Mouse (Mus musculus): Measurements from ENCODE around the gene Trim46. TPM values are rescaled to one million over a fixed set of nuclear protein-coding genes. Genes with fewer than 3 reads are reported as not detected.

The Trim46 gene
- polyA plus RNA-seq (2016; fragmentation: Nextera tagmentation; extraction: Ambion mirVana), result 5.2 and 11.6 TPM in 2 replicates

GRCm38 (mm10) chr3:89246261-89247100 is at the start of gene Trim46:
Gene Trim46 (minus strand): TSS chr3:89246309.
- peaks cover 78% of the 10 kb centered on the region for H3K4me1 ChIP-seq (replicated peaks)
- H3K27me3 ChIP-seq (ENCODE audit: insufficient read depth, poor library complexity, severe bottlenecking), result peaks cover 42% of the 10 kb centered on the region
- no peaks in the 10 kb centered on the region for H3K9me3 ChIP-seq
- WGBS, result 1% methylated on average over 42 of the region's 42 CpGs
- H3K27ac ChIP-seq, result peak within 1 kb of the TSS; percentile 94
- H3K4me3 ChIP-seq, result peak within 1 kb of the TSS; percentile 82
- DNase-seq (ENCODE audit: low spot score), result peak; percentile 93
- peaks cover 35% of the 10 kb centered on the region for H3K36me3 ChIP-seq

- DNase-seq (ENCODE audit: low spot score), result no peak
- Histone ChIP-seq H3K36me3 (no peaks in the 10 kb centered on the region), H3K9me3 (no peaks in the 10 kb centered on the region), H3K27ac (no peak overlapping the region), H3K27me3 (ENCODE audit: insufficient read depth, poor library complexity, severe bottlenecking) (peaks cover 20% of the 10 kb centered on the region), H3K4me1 (replicated peaks) (peaks cover 10% of the 10 kb centered on the region), H3K4me3 (no peak overlapping the region)
- 83% methylated on average over 8 of the region's 8 CpGs for WGBS
These were observed 49.6 kb upstream of the Trim46 start for GRCm38 (mm10) chr3:89295685-89296230.

GRCm38 (mm10) chr3:89294195-89294594 is 48.1 kb upstream of the Trim46 start:
- no peaks in the 10 kb centered on the region for H3K9me3 ChIP-seq
- no peak overlapping the region for H3K27ac ChIP-seq
- H3K27me3 ChIP-seq (ENCODE audit: insufficient read depth, poor library complexity, severe bottlenecking), result peaks cover 9% of the 10 kb centered on the region
- H3K36me3 ChIP-seq, result no peaks in the 10 kb centered on the region
- DNase-seq (ENCODE audit: low spot score), result no peak
- WGBS, result 88% methylated on average over 5 of the region's 5 CpGs
- H3K4me3 ChIP-seq, result no peak overlapping the region
- peaks cover 2% of the 10 kb centered on the region; the same call in 1 of the 2 replicates for H3K4me1 ChIP-seq (replicated peaks)

DNA sequence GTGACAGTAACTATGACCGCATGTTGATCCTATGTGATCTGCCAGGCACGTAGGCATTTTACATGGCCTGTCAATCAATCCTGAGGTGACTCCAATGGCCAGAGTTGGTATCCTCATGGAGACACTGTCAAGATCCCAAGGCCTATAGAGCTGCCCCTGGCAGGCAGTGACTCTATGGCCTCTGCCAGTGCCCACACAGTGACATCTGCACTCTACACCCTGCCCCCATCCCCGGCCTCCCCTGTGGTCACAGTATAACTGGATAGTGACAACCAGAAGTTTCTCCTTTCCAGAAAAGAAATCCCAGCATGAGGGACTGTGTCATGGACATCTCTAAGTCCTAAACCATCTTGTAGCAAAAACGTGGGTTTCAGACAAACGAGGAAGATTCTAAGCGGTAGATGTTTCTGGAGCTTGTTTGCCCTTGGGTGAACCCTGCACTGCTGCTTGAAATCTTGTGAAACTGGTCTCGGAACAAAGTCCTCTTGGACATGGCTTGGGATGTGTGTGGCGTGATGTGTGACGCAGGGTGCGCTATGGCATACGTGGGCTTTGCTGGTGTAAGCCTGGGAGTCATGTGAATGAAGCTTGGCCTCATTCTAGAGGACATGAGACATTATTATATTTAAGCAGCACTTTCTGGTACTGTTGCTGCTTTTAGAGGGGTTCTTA is 47.3 kb upstream of the Trim46 start:
- no peak for DNase-seq (ENCODE audit: low spot score)
- Histone ChIP-seq H3K36me3 (no peaks in the 10 kb centered on the region), H3K27ac (no peak overlapping the region), H3K4me1 (replicated peaks) (peaks cover 9% of the 10 kb centered on the region), H3K27me3 (ENCODE audit: insufficient read depth, poor library complexity, severe bottlenecking) (peaks cover under 1% of the 10 kb centered on the region; the same call in 1 of the 2 replicates), H3K4me3 (no peak overlapping the region), H3K9me3 (no peaks in the 10 kb centered on the region)
- 92% methylated on average over 11 of the region's 11 CpGs for WGBS

DNA sequence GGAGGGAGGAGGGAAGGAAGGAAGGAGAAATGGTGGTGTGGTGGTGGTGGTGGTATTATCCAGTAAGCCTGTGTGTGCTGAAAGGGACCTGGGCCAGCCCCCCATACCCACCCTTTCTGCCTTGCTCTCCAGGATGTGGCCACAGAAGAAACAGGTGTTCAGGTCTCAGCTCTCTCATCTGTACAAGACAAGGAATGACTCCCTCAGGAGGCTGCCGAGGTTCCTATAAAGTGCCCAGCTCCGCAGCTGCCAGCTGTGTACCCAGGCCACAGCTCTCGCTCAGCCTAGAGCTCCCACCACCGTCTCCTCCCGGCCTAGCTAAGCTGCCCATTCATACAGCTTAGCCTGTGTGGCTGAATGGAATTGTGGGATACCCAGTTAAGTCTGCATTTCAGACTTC is 46.2 kb upstream of the Trim46 start:
- DNase-seq (ENCODE audit: low spot score), result no peak
- WGBS, result 80% methylated on average over 5 of the region's 5 CpGs
- Histone ChIP-seq H3K36me3 (no peaks in the 10 kb centered on the region), H3K4me3 (no peak overlapping the region), H3K9me3 (no peaks in the 10 kb centered on the region), H3K27ac (no peak overlapping the region), H3K4me1 (replicated peaks) (peaks cover 11% of the 10 kb centered on the region), H3K27me3 (ENCODE audit: insufficient read depth, poor library complexity, severe bottlenecking) (no peaks in the 10 kb centered on the region)

- WGBS, result 80% methylated on average over 10 of the region's 10 CpGs
- Histone ChIP-seq H3K27me3 (ENCODE audit: insufficient read depth, poor library complexity, severe bottlenecking) (no peaks in the 10 kb centered on the region), H3K36me3 (no peaks in the 10 kb centered on the region), H3K4me1 (replicated peaks) (peaks cover 11% of the 10 kb centered on the region), H3K9me3 (no peaks in the 10 kb centered on the region), H3K4me3 (no peak overlapping the region), H3K27ac (no peak overlapping the region)
- no peak for DNase-seq (ENCODE audit: low spot score)
These were observed 45.8 kb upstream of the Trim46 start for GRCm38 (mm10) chr3:89291874-89292273.

GRCm38 (mm10) chr3:89288503-89288928 is 42.4 kb upstream of the Trim46 start:
- Histone ChIP-seq H3K4me1 (replicated peaks) (peaks cover 18% of the 10 kb centered on the region), H3K27me3 (ENCODE audit: insufficient read depth, poor library complexity, severe bottlenecking) (peaks cover 4% of the 10 kb centered on the region; the same call in 1 of the 2 replicates), H3K9me3 (no peaks in the 10 kb centered on the region), H3K4me3 (no peak overlapping the region), H3K27ac (no peak overlapping the region), H3K36me3 (no peaks in the 10 kb centered on the region)
- 56% methylated on average over 7 of the region's 7 CpGs for WGBS
- DNase-seq (ENCODE audit: low spot score), result no peak

GRCm38 (mm10) chr3:89287286-89287685 is 41.2 kb upstream of the Trim46 start:
- no peak overlapping the region for H3K4me3 ChIP-seq
- no peaks in the 10 kb centered on the region for H3K9me3 ChIP-seq
- H3K27me3 ChIP-seq (ENCODE audit: insufficient read depth, poor library complexity, severe bottlenecking), result peaks cover 5% of the 10 kb centered on the region
- H3K27ac ChIP-seq, result no peak overlapping the region; the same call in 1 of the 2 replicates
- WGBS, result 65% methylated on average over 5 of the region's 5 CpGs
- DNase-seq (ENCODE audit: low spot score), result no peak
- peaks cover 20% of the 10 kb centered on the region for H3K4me1 ChIP-seq (replicated peaks)
- no peaks in the 10 kb centered on the region for H3K36me3 ChIP-seq

DNA sequence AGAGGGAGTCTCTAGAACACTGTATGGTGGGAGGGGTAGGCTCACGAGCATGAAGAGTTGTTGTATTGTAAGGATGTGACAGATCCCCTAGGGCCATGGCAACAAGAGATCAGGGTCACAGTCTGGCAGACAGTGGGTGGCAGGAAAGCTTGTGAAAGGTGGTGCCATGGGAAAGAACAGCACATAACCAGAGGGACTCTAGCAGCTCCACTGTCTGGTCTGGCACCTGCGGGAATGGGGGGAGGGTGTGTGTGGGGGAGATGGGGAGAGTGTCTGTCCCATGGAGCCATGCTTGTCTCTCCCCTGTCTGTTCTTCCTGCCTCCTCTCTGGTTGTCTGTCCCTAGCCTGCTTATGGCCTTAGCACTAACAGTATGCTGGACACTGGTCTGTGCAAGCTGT is 39.4 kb upstream of the Trim46 start:
- Histone ChIP-seq H3K27ac (peak overlapping the region; percentile 29; the same call in 1 of the 2 replicates), H3K4me3 (no peak overlapping the region), H3K36me3 (no peaks in the 10 kb centered on the region), H3K4me1 (replicated peaks) (peaks cover 37% of the 10 kb centered on the region), H3K9me3 (no peaks in the 10 kb centered on the region), H3K27me3 (ENCODE audit: insufficient read depth, poor library complexity, severe bottlenecking) (peaks cover 21% of the 10 kb centered on the region)
- WGBS, result 36% methylated on average over 2 of the region's 2 CpGs
- no peak for DNase-seq (ENCODE audit: low spot score)

GRCm38 (mm10) chr3:89284261-89284660 is 38.2 kb upstream of the Trim46 start:
- no peak for DNase-seq (ENCODE audit: low spot score)
- Histone ChIP-seq H3K36me3 (no peaks in the 10 kb centered on the region), H3K27ac (no peak overlapping the region), H3K4me3 (no peak overlapping the region), H3K9me3 (no peaks in the 10 kb centered on the region), H3K4me1 (replicated peaks) (peaks cover 50% of the 10 kb centered on the region), H3K27me3 (ENCODE audit: insufficient read depth, poor library complexity, severe bottlenecking) (peaks cover 33% of the 10 kb centered on the region)
- 92% methylated on average over 3 of the region's 3 CpGs for WGBS

DNA sequence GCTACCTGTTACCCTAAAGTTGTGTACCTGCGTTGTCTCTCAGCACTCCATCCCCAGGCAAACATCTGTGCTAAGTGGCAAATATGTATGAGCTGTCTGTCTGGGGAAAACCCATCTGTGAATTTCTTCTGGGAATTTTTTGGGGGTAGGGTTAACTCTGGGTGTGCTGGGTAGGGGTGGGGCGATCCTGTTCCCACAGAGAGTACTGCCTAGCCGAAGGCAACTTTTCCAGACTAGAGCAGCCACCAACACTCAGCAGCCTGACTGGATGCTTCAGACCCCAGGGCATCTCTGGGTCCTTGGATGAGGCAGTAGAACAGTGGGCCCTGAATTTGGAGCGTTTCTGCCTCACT is 36.2 kb upstream of the Trim46 start:
- Histone ChIP-seq H3K9me3 (no peaks in the 10 kb centered on the region), H3K36me3 (no peaks in the 10 kb centered on the region), H3K27me3 (ENCODE audit: insufficient read depth, poor library complexity, severe bottlenecking) (peaks cover 53% of the 10 kb centered on the region), H3K27ac (peak overlapping the region; percentile 73), H3K4me3 (peak overlapping the region; percentile 62; the same call in 1 of the 2 replicates), H3K4me1 (replicated peaks) (peaks cover 59% of the 10 kb centered on the region)
- no peak for DNase-seq (ENCODE audit: low spot score)
- 28% methylated on average over 4 of the region's 4 CpGs for WGBS

GRCm38 (mm10) chr3:89281579-89282290 is 35.6 kb upstream of the Trim46 start:
- peak; percentile 87 for DNase-seq (ENCODE audit: low spot score)
- peaks cover 59% of the 10 kb centered on the region for H3K27me3 ChIP-seq (ENCODE audit: insufficient read depth, poor library complexity, severe bottlenecking)
- peaks cover 64% of the 10 kb centered on the region for H3K4me1 ChIP-seq (replicated peaks)
- H3K9me3 ChIP-seq, result no peaks in the 10 kb centered on the region
- peak overlapping the region; percentile 78 for H3K27ac ChIP-seq
- H3K36me3 ChIP-seq, result no peaks in the 10 kb centered on the region
- peak overlapping the region; percentile 62 for H3K4me3 ChIP-seq
- WGBS, result 11% methylated on average over 20 of the region's 20 CpGs

Data from hindbrain, embryonic 10.5 days (tissue).